Mouse (Mus musculus) cerebellum, adult 2 months (tissue): ENCODE measurements around the gene Ergic1. TPM values are rescaled to one million over a fixed set of nuclear protein-coding genes. Genes with fewer than 3 reads are reported as not detected.

Experiments used
- DNase-seq, 2 experiments: peaks; one replicate each; pipeline ENCODE4 v3.0.0; 2021
- H3K27ac ChIP-seq: fragments of 200-500 bp; 2 replicates; pipeline ENCODE4 v1.5.1; 2012; ENCODE audit warnings: low read length, control low read depth, inconsistent platforms; ENCODE audit not compliant: insufficient read depth
- H3K27me3 ChIP-seq: fragments of 200-500 bp; 2 replicates; pipeline ENCODE4 v1.6.1; 2012; ENCODE audit warnings: inconsistent platforms, mild to moderate bottlenecking, low read length, moderate library complexity; ENCODE audit not compliant: control insufficient read depth, insufficient read depth
- H3K4me1 ChIP-seq: fragments of 200-500 bp; 2 replicates; pipeline ENCODE4 v1.6.1; 2011; ENCODE audit warnings: low read length; ENCODE audit not compliant: control insufficient read depth, insufficient read depth
- H3K4me3 ChIP-seq: fragments of 200-500 bp; replicated peaks from 2 replicates; pipeline ENCODE3; 2011; ENCODE audit warnings: mild to moderate bottlenecking, low read depth, low read length, control low read depth; ENCODE audit not compliant: insufficient read depth
- CTCF ChIP-seq: fragments of 200-500 bp; IDR thresholded peaks from 2 replicates; pipeline ENCODE4 v1.5.1; 2011; ENCODE audit warnings: low read depth, mild to moderate bottlenecking, control low read depth, low read length, moderate library complexity, borderline replicate concordance; ENCODE audit not compliant: insufficient read depth
- POLR2A ChIP-seq: fragments of 200-500 bp; IDR thresholded peaks from 2 replicates; pipeline ENCODE4 v1.6.1; 2011; ENCODE audit warnings: low read length, control low read depth, borderline replicate concordance; ENCODE audit not compliant: insufficient read depth
- WGBS: fragments of 180-500 bp; shearing (Covaris S2); methylation state at CpG from one replicate; pipeline ENCODE4 v1.1.7; 2018; 5-methylcytosine and 5-hydroxymethylcytosine counted together
- polyA plus RNA-seq: library from polyadenylated mRNA; depleted of rRNA; stranded (reverse); fragments of >200 nt; gene quantifications from 2 replicates; pipeline ENCODE4 v1.2.3, GENCODE M21; 2012

Ergic1 gene
- polyA plus RNA-seq, 1 experiment: 137 TPM

DNA sequence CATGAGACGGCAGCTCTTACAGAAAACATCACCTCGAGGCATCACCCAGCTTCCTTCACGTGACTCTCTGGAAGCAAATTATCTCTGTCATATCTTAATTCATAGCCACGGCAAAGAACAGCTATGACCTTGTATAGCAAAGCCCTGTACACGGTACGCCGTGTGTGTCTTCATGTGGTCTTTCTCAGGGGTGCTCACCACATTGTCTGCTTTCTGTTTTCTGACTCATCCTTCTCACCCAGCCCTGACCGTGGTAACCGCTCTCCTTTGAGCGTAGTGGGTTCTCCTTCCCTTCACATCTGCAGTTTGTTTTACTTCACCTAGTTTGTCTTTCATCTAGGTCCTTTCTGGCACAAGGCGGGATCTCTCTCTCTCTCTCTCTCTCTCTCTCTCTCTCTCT, 11.0 kb downstream of the Ergic1 start:
- no peak overlapping the region for H3K4me3 ChIP-seq
- TF ChIP-seq POLR2A (no peak), CTCF (no peak)
- no peaks in the 10 kb centered on the region for H3K27me3 ChIP-seq
- no peak overlapping the region for H3K27ac ChIP-seq
- DNase-seq: no peak
- H3K4me1 ChIP-seq: peaks cover 57% of the 10 kb centered on the region
- WGBS: 90% methylated on average over 11 of the region's 11 CpGs

DNA sequence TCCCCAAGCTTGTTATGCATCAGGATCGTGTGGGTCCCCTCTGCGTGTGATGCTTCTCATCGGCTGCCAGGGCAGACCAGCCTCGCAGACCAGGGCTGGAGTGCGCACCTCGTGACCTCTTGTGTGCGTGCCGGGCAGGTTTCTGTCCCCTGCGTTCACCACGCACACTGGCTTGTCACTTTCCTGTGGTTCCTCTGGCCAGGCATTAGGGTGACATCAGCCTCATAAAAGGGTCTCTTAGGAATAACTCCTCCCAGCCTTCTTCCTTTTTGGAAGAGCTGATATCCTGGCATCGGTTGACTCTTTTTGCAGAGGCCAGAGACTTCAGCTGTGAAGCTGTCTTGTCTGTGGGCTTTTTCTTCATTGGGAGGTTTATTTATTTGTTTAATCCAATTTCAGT, 12.8 kb downstream of the Ergic1 start:
- Histone ChIP-seq H3K4me3 (no peak overlapping the region), H3K4me1 (peaks cover 64% of the 10 kb centered on the region), H3K27me3 (no peaks in the 10 kb centered on the region), H3K27ac (no peak overlapping the region)
- DNase-seq: no peak
- WGBS: 44% methylated on average over 11 of the region's 11 CpGs
- no peak for TF ChIP-seq CTCF
- TF ChIP-seq POLR2A: no peak

DNA sequence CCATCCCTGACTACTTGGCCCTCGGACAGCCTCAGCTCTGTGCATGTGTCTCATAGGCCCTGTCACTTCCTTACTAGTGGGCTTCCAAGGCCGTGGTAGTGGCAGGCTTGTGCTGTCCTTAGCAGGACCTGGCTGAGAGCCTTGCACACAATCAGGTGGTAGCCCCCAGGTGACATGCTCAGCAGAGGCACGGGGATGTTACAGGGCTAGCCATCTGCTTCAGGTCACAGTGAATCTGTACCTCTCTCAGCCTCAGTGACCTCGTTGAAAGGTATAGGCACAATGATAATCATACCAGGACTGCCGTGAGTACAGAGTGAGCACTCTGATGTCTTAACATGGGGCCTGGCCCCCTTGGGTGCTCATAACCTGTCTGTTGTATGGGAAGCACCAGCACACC, 13.4 kb downstream of the Ergic1 start:
- Histone ChIP-seq H3K4me1 (peaks cover 66% of the 10 kb centered on the region), H3K27ac (peak overlapping the region; percentile 4; the same call in 1 of the 2 replicates), H3K4me3 (no peak overlapping the region), H3K27me3 (no peaks in the 10 kb centered on the region)
- no peak for DNase-seq
- WGBS: 23% methylated on average over 5 of the region's 5 CpGs
- no peak for TF ChIP-seq CTCF
- no peak for TF ChIP-seq POLR2A

- peak in 1 of 2 experiments; percentile 46 for DNase-seq
- Histone ChIP-seq H3K4me3 (no peak overlapping the region), H3K4me1 (peaks cover 59% of the 10 kb centered on the region), H3K27ac (no peak overlapping the region), H3K27me3 (no peaks in the 10 kb centered on the region)
- WGBS: 27% methylated on average over 12 of the region's 12 CpGs
- TF ChIP-seq POLR2A (no peak), CTCF (no peak)
Measured at GRCm38 (mm10) chr17:26575786-26576690, 14.7 kb downstream of the Ergic1 start.

GRCm38 (mm10) chr17:26576833-26577232, 15.5 kb downstream of the Ergic1 start:
- peak in 1 of 2 experiments; percentile 48 for DNase-seq
- Histone ChIP-seq H3K4me1 (peaks cover 53% of the 10 kb centered on the region), H3K4me3 (no peak overlapping the region), H3K27ac (no peak overlapping the region), H3K27me3 (no peaks in the 10 kb centered on the region)
- WGBS: 69% methylated on average over 7 of the region's 7 CpGs
- TF ChIP-seq CTCF (no peak), POLR2A (no peak)

DNA sequence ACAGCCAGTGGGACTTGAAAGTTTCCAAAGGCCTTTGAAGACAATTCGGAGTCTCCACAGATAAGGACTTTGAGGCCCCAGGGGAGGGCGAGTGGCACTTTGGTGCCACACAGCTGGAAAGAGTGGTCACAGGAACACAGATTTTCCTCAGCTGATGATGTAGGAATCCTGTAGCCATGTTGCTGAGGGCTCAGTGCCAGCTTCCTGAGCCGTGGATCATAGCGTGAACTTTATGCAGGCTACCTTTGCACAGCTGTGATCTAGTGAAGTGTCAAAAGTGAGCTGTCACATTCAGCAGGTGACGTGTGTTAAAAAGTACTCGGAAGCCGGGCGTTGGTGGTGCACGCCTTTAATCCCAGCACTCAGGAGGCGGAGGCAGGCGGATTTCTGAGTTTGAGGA, 16.0 kb downstream of the Ergic1 start:
- no peak for DNase-seq
- 81% methylated on average over 11 of the region's 11 CpGs for WGBS
- H3K4me3 ChIP-seq: no peak overlapping the region
- no peaks in the 10 kb centered on the region for H3K27me3 ChIP-seq
- H3K27ac ChIP-seq: no peak overlapping the region
- no peak for TF ChIP-seq POLR2A
- TF ChIP-seq CTCF: no peak
- peaks cover 52% of the 10 kb centered on the region for H3K4me1 ChIP-seq

DNA sequence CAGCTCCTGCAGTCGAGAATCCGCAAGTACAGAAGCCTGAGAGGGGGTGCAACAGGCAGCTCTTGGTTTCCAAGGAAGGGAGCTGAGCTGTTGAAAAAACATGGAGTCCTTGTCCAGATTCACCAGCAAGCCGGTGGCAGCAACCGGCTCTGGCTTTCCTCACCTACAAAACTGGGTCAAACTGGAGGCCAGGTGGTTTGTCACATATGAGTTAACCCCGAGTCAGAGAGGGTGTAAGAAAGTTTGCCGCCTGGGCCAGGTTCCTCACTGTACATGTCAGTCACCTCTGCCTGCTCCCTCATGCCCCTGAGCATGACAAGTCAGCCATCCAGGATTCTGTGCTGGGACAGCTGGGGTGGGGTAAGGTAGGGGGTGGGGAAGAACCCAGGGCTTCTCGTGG, 16.9 kb downstream of the Ergic1 start:
- WGBS: 38% methylated on average over 7 of the region's 7 CpGs
- H3K27ac ChIP-seq: no peak overlapping the region
- H3K4me1 ChIP-seq: peaks cover 57% of the 10 kb centered on the region
- TF ChIP-seq CTCF (no peak), POLR2A (no peak)
- H3K27me3 ChIP-seq: no peaks in the 10 kb centered on the region
- H3K4me3 ChIP-seq: no peak overlapping the region
- DNase-seq: no peak

GRCm38 (mm10) chr17:26578771-26579170, 17.5 kb downstream of the Ergic1 start:
- WGBS: 94% methylated on average over 11 of the region's 11 CpGs
- TF ChIP-seq POLR2A (no peak), CTCF (no peak)
- Histone ChIP-seq H3K4me1 (peaks cover 63% of the 10 kb centered on the region), H3K4me3 (no peak overlapping the region), H3K27ac (no peak overlapping the region), H3K27me3 (no peaks in the 10 kb centered on the region)
- DNase-seq: no peak
